In the genomic region with DNA sequence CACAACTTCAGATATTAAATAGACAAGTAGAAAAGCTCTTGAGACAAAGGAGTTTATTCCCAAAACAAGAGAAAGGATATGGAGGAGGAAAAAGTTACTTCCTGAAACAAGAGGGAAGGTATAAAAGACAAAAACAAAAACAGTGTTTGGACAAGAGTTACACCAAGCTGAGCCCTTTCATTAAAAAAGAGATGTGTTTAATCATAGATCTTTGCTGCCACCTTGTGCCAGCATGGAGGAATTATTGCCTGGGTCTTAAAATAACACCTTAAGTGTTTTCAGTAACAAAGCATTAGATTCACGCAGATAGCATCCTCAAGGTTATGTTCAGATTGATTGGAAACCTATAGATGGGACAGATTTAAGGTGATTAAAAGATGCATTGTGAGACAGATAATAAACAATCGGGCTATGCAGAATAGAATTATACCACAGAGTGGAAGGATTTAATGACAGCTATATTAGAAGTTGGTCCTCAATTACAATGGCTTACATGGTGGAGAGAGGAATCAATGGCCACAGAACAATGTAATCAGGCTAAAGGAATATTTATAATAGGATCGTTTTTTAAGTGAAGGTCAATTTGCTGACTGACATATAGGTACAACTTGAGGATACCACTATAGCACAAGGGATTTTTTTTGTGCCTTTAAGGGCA, we compare ENCODE assay signal across 9 mouse cellular contexts.
DNase-seq lines count a peak whose midpoint lies in the region; ATAC-seq and TF ChIP-seq lines count a peak whose summit lies in the region.
"Had no signal": no experiment of that assay in that cellular context is flagged by ENCODE, and none has a peak within 500 bp of the region (broad histone marks: within the 10 kb centered on the region; RNA-seq: fewer than 3 reads in every experiment).

No protein-coding gene starts in this region.

- intact Hi-C loops in heart, postnatal 36 days (cut with DNase I), result loop anchor here (2.0 kb wide), 2 partner anchors 1197 to 1709 kb away; no protein-coding TSS in a partner anchor
- intact Hi-C loops in left cerebral cortex, adult 2 months (cut with DNase I), result loop anchor here (2.0 to 10.0 kb wide), 5 partner anchors 172 to 1689 kb away; no protein-coding TSS in a partner anchor

- TF ChIP-seq POLR2A in MEL (IDR thresholded peaks at IDR 0.05; ENCODE audit: control insufficient read depth in 1 of 2, insufficient read depth in 1 of 2, low read depth in 1 of 2, low read length in 2 of 2, poor library complexity in 1 of 2), result no peak

- TF ChIP-seq EP300 in MEL (IDR thresholded peaks at IDR 0.05; ENCODE audit: low read depth in 1 of 2, low read length in 2 of 2), result no peak

- TF ChIP-seq RAD21 in MEL (IDR thresholded peaks at IDR 0.05; ENCODE audit: low read depth, low read length), result peak; percentile 81

- no peak overlapping the region for H3K27ac ChIP-seq in heart, embryonic 10.5 days
- H3K27ac ChIP-seq in MEL (ENCODE audit: control insufficient read depth, low read depth, low read length), result no peak overlapping the region
- H3K27ac ChIP-seq in left cerebral cortex, adult 2 months, result no peak overlapping the region
- no peak overlapping the region for H3K27ac ChIP-seq in neural tube, embryonic 13.5 days (replicated peaks)
- H3K27ac ChIP-seq: liver, embryonic 13.5 days had no signal

- DNase-seq in heart, adult 8-10 months (ENCODE audit: low spot score), result peak; percentile 35
- no peak for DNase-seq in heart, embryonic 10.5 days (ENCODE audit: low spot score)
- DNase-seq in MEL (ENCODE audit: low read depth, low spot score), result peak; percentile 59
- peak; percentile 19 for DNase-seq in cerebellum, adult 9-11 months
- peak; percentile 9 to 21 for DNase-seq in heart, postnatal 36 days
- peak; percentile 48 to 57 for DNase-seq in left cerebral cortex, adult 2 months (ENCODE audit: extremely low spot score in 1 of 2, low spot score in 2 of 2)
- DNase-seq: liver, embryonic 13.5 days had no signal

- no peak overlapping the region for H3K4me2 ChIP-seq in neural tube, embryonic 13.5 days
- H3K4me2 ChIP-seq: liver, embryonic 13.5 days had no signal

- WGBS in heart, embryonic 10.5 days, result 21% methylated on average over 3 of the region's 3 CpGs
- WGBS in neural tube, embryonic 13.5 days, result 29% methylated on average over 3 of the region's 3 CpGs

- no peaks in the 10 kb centered on the region for H3K79me2 ChIP-seq in MEL (ENCODE audit: control insufficient read depth, insufficient read depth, low read length, poor library complexity)

- no peaks in the 10 kb centered on the region for H3K27me3 ChIP-seq in heart, embryonic 10.5 days (ENCODE audit: insufficient read depth, poor library complexity, severe bottlenecking)
- H3K27me3 ChIP-seq in MEL (ENCODE audit: control insufficient read depth in 1 of 2, insufficient read depth in 2 of 2, low read length in 2 of 2), result no peaks in the 10 kb centered on the region
- no peaks in the 10 kb centered on the region for H3K27me3 ChIP-seq in neural tube, embryonic 13.5 days
- H3K27me3 ChIP-seq: liver, embryonic 13.5 days had no signal

- H3K36me3 ChIP-seq in heart, embryonic 10.5 days, result no peaks in the 10 kb centered on the region
- no peaks in the 10 kb centered on the region for H3K36me3 ChIP-seq in MEL (ENCODE audit: control insufficient read depth in 1 of 2, insufficient read depth in 2 of 2, low read length in 2 of 2)
- no peaks in the 10 kb centered on the region for H3K36me3 ChIP-seq in neural tube, embryonic 13.5 days
- H3K36me3 ChIP-seq: liver, embryonic 13.5 days had no signal

- TF ChIP-seq CTCF in MEL (IDR thresholded peaks at IDR 0.05 in 2 of 3, conservative IDR thresholded peaks at IDR 0.05 in 1 of 3; ENCODE audit: control insufficient read depth in 1 of 3, insufficient read depth in 1 of 3, low read depth in 2 of 3, low read length in 3 of 3, poor library complexity in 1 of 3, severe bottlenecking in 1 of 3), result peak in 2 of 3 experiments; percentile 39 to 76; a peak in 4 of 6 replicates
- peak; percentile 88 for TF ChIP-seq CTCF in left cerebral cortex, adult 2 months (IDR thresholded peaks at IDR 0.05)

- no peaks in the 10 kb centered on the region for H3K4me1 ChIP-seq in heart, embryonic 10.5 days
- H3K4me1 ChIP-seq in MEL (ENCODE audit: control insufficient read depth in 1 of 2, insufficient read depth in 2 of 2, low read length in 2 of 2), result no peaks in the 10 kb centered on the region
- no peaks in the 10 kb centered on the region for H3K4me1 ChIP-seq in neural tube, embryonic 13.5 days (replicated peaks)
- H3K4me1 ChIP-seq: liver, embryonic 13.5 days had no signal

- H3K4me3 ChIP-seq in heart, embryonic 10.5 days, result no peak overlapping the region
- H3K4me3 ChIP-seq in MEL (ENCODE audit: control insufficient read depth in 1 of 2, insufficient read depth in 1 of 2, low read depth in 2 of 2, low read length in 2 of 2), result no peak overlapping the region
- H3K4me3 ChIP-seq in left cerebral cortex, adult 2 months, result no peak overlapping the region
- H3K4me3 ChIP-seq in neural tube, embryonic 13.5 days, result no peak overlapping the region
- H3K4me3 ChIP-seq: liver, embryonic 13.5 days had no signal

- H3K9ac ChIP-seq in MEL (ENCODE audit: control insufficient read depth, low read depth, low read length, poor library complexity, severe bottlenecking), result no peak overlapping the region
- no peak overlapping the region for H3K9ac ChIP-seq in neural tube, embryonic 13.5 days
- H3K9ac ChIP-seq: liver, embryonic 13.5 days had no signal

- peak; percentile 27; the same call in 1 of the 2 replicates for ATAC-seq in neural tube, embryonic 13.5 days (ENCODE audit: low read depth)
- ATAC-seq in megakaryocyte-erythroid progenitor cell, adult 5-6 weeks (replicated peaks; ENCODE audit: low FRiP score, low TSS enrichment, poor library complexity, severe bottlenecking), result no peak

- no peaks in the 10 kb centered on the region for H3K9me3 ChIP-seq in heart, embryonic 10.5 days
- H3K9me3 ChIP-seq in MEL (replicated peaks; ENCODE audit: insufficient read depth, low read length), result no peaks in the 10 kb centered on the region
- no peaks in the 10 kb centered on the region for H3K9me3 ChIP-seq in neural tube, embryonic 13.5 days
- H3K9me3 ChIP-seq: liver, embryonic 13.5 days had no signal

TF ChIP-seq in MEL, 35 proteins besides CTCF, POLR2A, EP300 and RAD21:
- no peak for TF ChIP-seq TAL1 (IDR thresholded peaks at IDR 0.05; ENCODE audit: low read length)
- peak; percentile 79 for TF ChIP-seq SMC3 (IDR thresholded peaks at IDR 0.05; ENCODE audit: low read depth, low read length)
- TF ChIP-seq UBTF (IDR thresholded peaks at IDR 0.05; ENCODE audit: borderline replicate concordance, insufficient read depth, low read depth, low read length), result no peak
- peak; percentile 71 for TF ChIP-seq ZC3H11A (IDR thresholded peaks at IDR 0.05; ENCODE audit: low read depth, low read length)
- no peak for TF ChIP-seq MAFK (IDR thresholded peaks at IDR 0.05; ENCODE audit: borderline replicate concordance, low read depth, low read length)
